Mouse (Mus musculus): ENCODE data around the gene Tie1. TPM values are rescaled to one million over a fixed set of nuclear protein-coding genes. Genes with fewer than 3 reads are reported as not detected.
"Not testable (repeated sequence)": the region's sequence is repeated elsewhere in the genome, so short reads cannot be mapped to it uniquely, and the experiment has no call there.

Tie1 gene
- total RNA-seq, 2 experiments from 2014 or later = 12.6 to 18.5 TPM

- intact Hi-C loops (cut with DNase I) = no loop called here
- no peak for TF ChIP-seq CTCF (IDR thresholded peaks at IDR 0.05)
- no peak overlapping the region for H3K27ac ChIP-seq
- H3K4me3 ChIP-seq = no peak overlapping the region
- DNase-seq = no peak
Measured at GRCm38 (mm10) chr4:118517497-118518146, 27.8 kb upstream of the Tie1 start.

GRCm38 (mm10) chr4:118516699-118517496 lies 27.0 kb upstream of the Tie1 start:
- TF ChIP-seq CTCF (IDR thresholded peaks at IDR 0.05) = peak; percentile 48

DNA sequence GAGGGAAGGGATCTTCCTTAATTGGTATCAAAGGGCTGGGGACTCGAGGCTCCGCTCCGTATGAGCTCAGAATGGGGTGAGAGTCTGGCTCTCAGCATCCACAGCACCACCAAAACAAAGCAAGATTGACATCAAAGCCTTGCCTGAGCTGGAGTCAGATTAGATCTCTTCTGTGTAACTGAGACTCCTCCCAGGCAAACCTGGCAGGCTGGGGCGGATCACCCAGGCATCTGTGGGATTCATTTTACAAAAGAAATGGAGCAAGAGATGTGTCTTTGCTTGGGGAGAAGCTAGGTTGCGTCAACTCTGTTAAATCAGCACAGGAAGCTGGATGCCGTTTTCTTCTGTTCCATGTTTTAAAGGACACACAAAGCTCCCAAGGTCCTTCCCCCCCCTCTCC lies 19.2 kb upstream of the Tie1 start:
- peak; percentile 41 for DNase-seq
- Histone ChIP-seq H3K27ac (peak overlapping the region; percentile 43), H3K4me3 (no peak overlapping the region)
- TF ChIP-seq CTCF (IDR thresholded peaks at IDR 0.05) = no peak
- intact Hi-C loops (cut with DNase I) = no loop called here

More at GRCm38 (mm10) chr4:118516699-118517496, 27.0 kb upstream of the Tie1 start:
- DNase-seq = peak; percentile 29
- intact Hi-C loops (cut with DNase I) = no loop called here
- Histone ChIP-seq H3K4me3 (peak overlapping the region; percentile 19; the same call in 1 of the 2 replicates), H3K27ac (peak overlapping the region; percentile 56)

DNA sequence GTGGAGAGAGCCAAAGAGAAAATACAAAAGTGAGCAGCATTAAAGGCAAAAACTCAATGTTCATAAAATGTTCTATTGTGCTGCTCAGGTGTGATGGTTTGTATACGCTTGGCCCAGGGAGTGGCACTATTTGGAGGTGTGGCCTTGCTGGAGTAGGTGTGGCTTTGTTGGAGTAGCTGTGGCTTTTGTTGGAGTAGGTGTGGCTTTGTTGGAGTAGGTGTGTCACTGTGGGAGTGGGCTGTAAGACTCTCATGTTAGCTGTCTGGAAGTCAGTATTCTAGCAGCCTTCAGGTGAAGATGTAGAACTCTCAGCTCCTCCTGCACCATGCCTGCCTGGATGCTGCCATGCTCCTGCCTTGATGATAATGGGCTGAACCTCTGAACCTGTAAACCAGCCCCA lies 17.3 kb upstream of the Tie1 start:
- H3K4me3 ChIP-seq; intact Hi-C loops (cut with DNase I); DNase-seq; H3K27ac ChIP-seq: not testable (repeated sequence)

DNA sequence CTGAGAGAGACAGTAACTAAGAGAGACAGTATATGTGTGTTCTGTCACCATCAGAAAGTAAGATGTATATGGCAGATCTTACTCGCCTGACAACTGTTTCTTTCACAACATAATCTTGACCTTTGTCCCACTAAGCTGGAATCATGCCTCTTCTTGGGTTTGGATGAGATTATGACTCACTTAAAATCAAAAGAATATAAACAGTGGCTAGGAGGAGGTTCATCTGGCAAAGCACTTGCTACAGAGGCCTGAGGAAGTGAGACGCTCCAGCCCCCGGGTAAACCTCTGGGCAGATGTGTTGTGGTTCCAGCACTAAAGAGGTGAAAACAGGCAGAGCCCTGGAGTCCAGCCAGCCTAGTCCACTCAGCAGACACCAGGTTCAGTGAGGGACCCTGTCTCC lies 15.7 kb upstream of the Tie1 start:
- TF ChIP-seq CTCF (IDR thresholded peaks at IDR 0.05) = no peak
- DNase-seq = peak; percentile 25
- intact Hi-C loops (cut with DNase I) = no loop called here
- Histone ChIP-seq H3K4me3 (no peak overlapping the region), H3K27ac (peak overlapping the region; percentile 25; the same call in 1 of the 2 replicates)

DNA sequence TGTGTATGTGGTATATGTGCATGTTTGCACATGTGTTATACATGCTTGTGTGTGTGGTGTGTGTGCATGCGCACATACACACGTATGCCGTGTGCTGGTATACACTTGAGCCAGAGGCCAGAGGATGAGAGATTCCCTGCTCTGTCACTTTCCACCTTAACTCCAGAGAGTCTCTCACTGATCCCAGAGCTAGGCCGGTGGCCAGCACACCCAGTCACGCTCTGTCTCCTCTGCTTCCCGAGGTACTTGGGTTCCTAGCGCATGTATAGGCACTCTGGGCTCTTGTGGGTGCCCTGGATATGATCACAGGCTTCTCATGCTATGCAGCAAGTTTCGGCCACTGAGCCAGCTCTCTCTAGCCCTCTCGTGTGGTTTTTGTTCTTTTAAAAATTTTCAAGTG lies 10.9 kb upstream of the Tie1 start:
- no peak overlapping the region for H3K4me3 ChIP-seq
- TF ChIP-seq CTCF (IDR thresholded peaks at IDR 0.05) = no peak
- no peak for DNase-seq
- intact Hi-C loops (cut with DNase I) = no loop called here
- H3K27ac ChIP-seq = peak overlapping the region; percentile 75

DNA sequence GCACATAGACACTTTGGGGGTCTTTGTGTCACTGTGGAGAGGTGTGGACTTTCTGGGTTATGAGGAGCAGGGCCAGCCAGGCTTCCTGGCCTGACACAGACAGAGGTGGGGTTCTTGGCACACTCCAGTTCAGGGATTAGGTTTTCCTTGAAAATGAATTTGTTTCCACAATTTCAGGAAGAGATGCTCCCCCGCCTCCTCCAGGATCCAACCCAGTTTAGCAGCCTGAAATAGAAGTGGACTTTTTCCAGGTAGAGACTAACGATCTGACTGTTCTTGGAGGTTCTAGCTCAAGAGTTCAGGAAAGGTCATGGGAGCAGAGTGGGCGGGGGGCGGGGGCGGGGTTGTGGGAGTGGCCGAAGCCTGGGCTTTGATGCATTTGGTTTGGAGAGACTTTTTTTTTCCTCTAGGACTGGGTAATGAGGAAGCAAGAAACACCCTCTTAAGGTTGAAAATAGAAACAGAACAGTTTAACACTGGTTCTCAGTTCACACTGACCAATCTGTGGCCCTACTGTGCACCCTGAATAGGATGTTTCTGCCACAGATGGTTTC lies 10.4 kb upstream of the Tie1 start:
- no peak for TF ChIP-seq CTCF (IDR thresholded peaks at IDR 0.05)
- no peak for DNase-seq
- peak overlapping the region; percentile 75 for H3K27ac ChIP-seq
- intact Hi-C loops (cut with DNase I) = no loop called here
- no peak overlapping the region for H3K4me3 ChIP-seq

- no peak for TF ChIP-seq CTCF (IDR thresholded peaks at IDR 0.05)
- no peak for DNase-seq
- intact Hi-C loops (cut with DNase I) = no loop called here
- Histone ChIP-seq H3K27ac (peak overlapping the region; percentile 68), H3K4me3 (peak overlapping the region; percentile 22; the same call in 1 of the 2 replicates)
Measured at GRCm38 (mm10) chr4:118490461-118490860, 600 bp upstream of the Tie1 start.

GRCm38 (mm10) chr4:118476773-118477530 lies 12.9 kb downstream of the Tie1 start:
- TF ChIP-seq CTCF (IDR thresholded peaks at IDR 0.05) = no peak
- Histone ChIP-seq H3K27ac (no peak overlapping the region), H3K4me3 (no peak overlapping the region)
- DNase-seq = no peak
- intact Hi-C loops (cut with DNase I) = no loop called here

DNA sequence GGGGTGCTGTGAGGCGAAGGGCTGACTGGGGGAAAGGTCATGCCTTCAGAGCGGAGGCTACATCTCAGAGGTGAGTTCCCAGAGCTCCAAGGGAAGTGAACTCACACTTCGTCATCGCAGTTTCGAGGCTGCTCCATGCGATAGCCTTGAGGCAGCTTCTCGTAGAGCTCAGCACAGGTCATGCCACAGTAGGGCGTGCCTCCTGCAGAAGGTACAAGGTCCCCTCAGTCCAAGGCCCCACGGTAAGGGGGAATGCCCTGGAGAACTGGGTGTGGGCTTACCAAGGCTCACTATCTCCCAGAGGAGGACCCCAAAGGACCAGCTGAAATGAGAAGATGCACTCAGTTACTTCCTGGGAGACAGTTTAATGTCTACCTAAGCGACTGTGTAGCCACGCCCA lies 17.2 kb downstream of the Tie1 start:
- no peak for TF ChIP-seq CTCF (IDR thresholded peaks at IDR 0.05)
- intact Hi-C loops (cut with DNase I) = no loop called here
- DNase-seq = no peak
- no peak overlapping the region for H3K4me3 ChIP-seq
- H3K27ac ChIP-seq = no peak overlapping the region

- no peak for TF ChIP-seq CTCF (IDR thresholded peaks at IDR 0.05)
- DNase-seq = no peak
- intact Hi-C loops (cut with DNase I) = no loop called here
Measured at GRCm38 (mm10) chr4:118471281-118471680, 18.6 kb downstream of the Tie1 start.

DNA sequence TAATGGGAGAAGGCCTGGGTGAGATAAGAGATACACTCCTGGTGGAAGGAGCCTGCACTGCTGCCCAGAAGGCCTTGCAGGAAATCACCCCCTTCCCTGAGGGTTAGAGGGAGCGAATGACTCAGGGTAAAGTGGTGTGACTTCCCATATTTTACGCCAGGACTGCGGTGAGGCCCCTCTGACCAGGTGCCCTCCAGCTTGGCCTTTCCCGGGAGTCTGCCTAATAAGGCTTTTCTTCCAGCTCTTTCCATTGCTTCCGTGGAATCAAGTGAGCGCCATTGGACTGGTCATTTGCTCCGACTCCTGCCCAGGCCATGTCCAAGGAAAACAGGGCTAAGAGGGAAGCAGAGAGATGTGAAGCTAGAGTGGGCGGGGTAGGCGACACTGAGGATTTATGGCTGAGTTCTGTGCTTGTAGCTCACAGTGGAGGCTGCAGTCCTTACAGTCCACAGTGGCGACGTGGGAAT lies 24.1 kb downstream of the Tie1 start:
- no peak overlapping the region for H3K27ac ChIP-seq
- no peak overlapping the region for H3K4me3 ChIP-seq
- intact Hi-C loops (cut with DNase I) = no loop called here
- no peak for TF ChIP-seq CTCF (IDR thresholded peaks at IDR 0.05)
- no peak for DNase-seq

More at GRCm38 (mm10) chr4:118471281-118471680, 18.6 kb downstream of the Tie1 start:
- Histone ChIP-seq H3K4me3 (no peak overlapping the region), H3K27ac (no peak overlapping the region)
